Mouse (Mus musculus): ENCODE measurements at regions not wholly inside any gene's neighbourhood (a gene's known extent, or its start where the extent isn't known, plus 50 kb on each side); places are given as distances from the start of the nearest gene placed in this dataset.

DNA sequence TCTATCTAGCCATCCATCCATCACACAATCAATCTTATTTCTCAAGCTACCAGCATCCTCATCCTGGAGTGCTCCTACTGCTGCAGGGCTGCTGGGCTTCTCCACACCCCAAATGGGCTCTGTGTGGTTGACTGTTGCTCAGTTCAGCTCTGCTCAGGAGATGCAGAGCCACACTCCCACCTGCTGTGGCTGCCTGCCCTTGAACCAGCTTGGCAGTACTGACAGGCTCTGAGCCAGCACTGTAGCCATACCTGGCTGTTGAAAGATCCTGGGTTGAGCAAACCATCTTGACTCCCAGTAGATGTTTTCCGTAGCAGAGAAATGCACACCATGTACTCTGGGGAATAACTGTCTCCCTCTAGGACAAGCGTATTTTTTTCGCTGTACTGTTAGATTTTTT lies 392.6 kb downstream of the Matn1 start:
- Histone ChIP-seq H3K27ac (ENCODE audit: insufficient read depth, low read depth, low read length) (no peak overlapping the region), H3K4me1 (ENCODE audit: control insufficient read depth, insufficient read depth, low read length) (no peaks in the 10 kb centered on the region), H3K4me3 (ENCODE audit: insufficient read depth, low read length) (no peak overlapping the region)
- TF ChIP-seq POLR2A (IDR thresholded peaks at IDR 0.05; ENCODE audit: borderline replicate concordance, low read depth, low read length), result no peak
- TF ChIP-seq CTCF (IDR thresholded peaks at IDR 0.05; ENCODE audit: low read depth, low read length), result no peak

DNA sequence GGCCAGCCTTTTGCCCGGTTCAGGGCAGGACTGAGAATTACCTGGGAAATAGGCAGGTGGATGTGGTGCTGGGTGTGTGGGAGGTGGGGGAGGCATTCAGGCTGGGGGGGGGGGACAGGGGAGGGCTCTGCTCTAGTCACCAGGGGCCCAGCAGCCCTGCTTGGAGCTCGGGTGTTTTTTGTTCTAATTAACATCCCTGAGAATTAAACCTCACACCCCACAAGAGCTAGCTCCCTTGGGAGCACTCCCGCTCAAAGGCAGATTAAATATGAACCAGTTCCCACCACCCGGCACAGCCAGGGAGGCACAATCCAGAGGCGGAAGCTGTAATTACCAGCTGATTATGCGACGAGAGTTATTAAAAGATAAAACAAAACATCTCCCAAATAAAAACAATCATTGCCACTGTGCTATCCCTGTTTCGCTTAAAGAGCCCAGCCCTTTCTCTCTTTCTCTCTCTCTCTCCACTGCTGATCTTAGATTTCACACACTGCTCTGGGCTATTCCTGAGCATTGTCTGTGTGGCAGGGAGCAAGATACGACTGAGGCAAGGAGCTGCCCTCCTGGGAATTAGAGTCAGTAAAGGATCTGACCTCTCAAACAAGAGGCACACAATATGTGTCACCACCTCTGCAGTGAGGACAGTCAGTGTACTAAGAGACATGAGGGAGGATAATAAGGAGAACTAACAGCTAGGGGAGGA lies 397.0 kb downstream of the Matn1 start:
- H3K27ac ChIP-seq (ENCODE audit: insufficient read depth, low read depth, low read length), result no peak overlapping the region
- H3K4me1 ChIP-seq (ENCODE audit: control insufficient read depth, insufficient read depth, low read length), result no peaks in the 10 kb centered on the region
- no peak overlapping the region for H3K4me3 ChIP-seq (ENCODE audit: insufficient read depth, low read length)
- TF ChIP-seq POLR2A (IDR thresholded peaks at IDR 0.05; ENCODE audit: borderline replicate concordance, low read depth, low read length), result no peak
- TF ChIP-seq CTCF (IDR thresholded peaks at IDR 0.05; ENCODE audit: low read depth, low read length), result no peak

DNA sequence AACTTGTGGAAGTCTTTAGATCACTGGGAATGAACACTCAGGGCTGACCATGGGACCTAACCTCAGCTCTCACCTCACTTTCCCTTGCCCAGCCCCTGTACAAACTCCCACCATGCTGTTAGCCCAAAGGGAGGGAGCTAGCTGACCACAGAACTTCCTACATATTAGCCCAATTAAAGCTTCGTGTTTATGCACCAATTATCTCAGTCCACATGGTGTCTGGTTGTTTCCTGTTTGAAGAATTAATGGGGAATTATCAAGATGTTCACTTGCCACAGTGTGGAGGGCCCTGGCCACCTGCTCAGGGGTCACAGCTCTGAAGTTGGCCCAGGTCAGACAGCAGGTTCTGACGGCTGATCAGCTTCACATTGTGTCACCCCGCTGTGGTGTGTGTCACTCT lies 402.5 kb downstream of the Matn1 start:
- Histone ChIP-seq H3K27ac (ENCODE audit: insufficient read depth, low read depth, low read length) (no peak overlapping the region), H3K4me1 (ENCODE audit: control insufficient read depth, insufficient read depth, low read length) (no peaks in the 10 kb centered on the region), H3K4me3 (ENCODE audit: insufficient read depth, low read length) (no peak overlapping the region)
- TF ChIP-seq POLR2A (IDR thresholded peaks at IDR 0.05; ENCODE audit: borderline replicate concordance, low read depth, low read length) (no peak), CTCF (IDR thresholded peaks at IDR 0.05; ENCODE audit: low read depth, low read length) (no peak)

DNA sequence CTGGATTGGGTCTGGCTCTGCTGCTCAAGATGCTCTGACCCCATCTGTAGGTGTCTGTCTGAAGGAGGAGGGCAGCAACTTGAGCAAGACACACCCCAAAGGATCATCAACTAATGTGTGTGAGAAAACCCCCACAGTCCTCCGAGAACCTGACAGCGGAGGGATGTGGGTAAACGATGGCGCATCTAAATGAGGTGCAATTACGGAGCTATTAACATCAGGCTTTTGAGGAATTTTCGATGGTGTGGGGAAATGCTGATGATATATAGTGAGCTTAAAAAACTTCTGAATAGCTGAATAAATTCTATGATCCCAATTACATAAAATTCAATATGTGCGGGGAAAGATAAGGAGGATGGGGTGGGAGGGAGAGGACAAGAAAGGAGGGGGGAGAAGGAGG lies 406.1 kb downstream of the Matn1 start:
- H3K4me1 ChIP-seq (ENCODE audit: control insufficient read depth, insufficient read depth, low read length), result no peaks in the 10 kb centered on the region
- no peak for TF ChIP-seq CTCF (IDR thresholded peaks at IDR 0.05; ENCODE audit: low read depth, low read length)
- no peak for TF ChIP-seq POLR2A (IDR thresholded peaks at IDR 0.05; ENCODE audit: borderline replicate concordance, low read depth, low read length)
- H3K27ac ChIP-seq (ENCODE audit: insufficient read depth, low read depth, low read length), result no peak overlapping the region
- H3K4me3 ChIP-seq (ENCODE audit: insufficient read depth, low read length), result no peak overlapping the region

DNA sequence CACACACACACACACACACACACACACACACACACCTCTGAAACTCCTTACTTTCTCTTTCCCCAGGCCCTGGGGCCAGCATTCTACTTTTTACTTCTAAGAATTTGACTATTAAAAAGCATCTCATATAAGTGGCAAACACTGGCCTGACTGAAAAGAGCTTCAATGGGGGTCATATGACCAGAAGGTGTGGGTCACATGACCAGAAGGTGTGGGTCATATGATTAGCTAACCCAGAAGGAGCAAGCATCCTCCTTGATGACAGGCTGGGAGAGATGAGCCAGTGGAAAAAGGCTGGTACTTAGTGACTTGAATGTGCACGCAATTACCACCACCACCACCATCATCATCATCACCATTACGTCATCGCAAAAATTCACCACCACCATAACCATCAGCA lies 410.7 kb downstream of the Matn1 start:
- no peak overlapping the region for H3K4me3 ChIP-seq (ENCODE audit: insufficient read depth, low read length)
- no peak for TF ChIP-seq CTCF (IDR thresholded peaks at IDR 0.05; ENCODE audit: low read depth, low read length)
- no peak for TF ChIP-seq POLR2A (IDR thresholded peaks at IDR 0.05; ENCODE audit: borderline replicate concordance, low read depth, low read length)
- no peak overlapping the region for H3K27ac ChIP-seq (ENCODE audit: insufficient read depth, low read depth, low read length)
- H3K4me1 ChIP-seq (ENCODE audit: control insufficient read depth, insufficient read depth, low read length), result 0 out of 2 replicates have a peak, but pooled peaks cover 2% of the 10 kb centered on the region

DNA sequence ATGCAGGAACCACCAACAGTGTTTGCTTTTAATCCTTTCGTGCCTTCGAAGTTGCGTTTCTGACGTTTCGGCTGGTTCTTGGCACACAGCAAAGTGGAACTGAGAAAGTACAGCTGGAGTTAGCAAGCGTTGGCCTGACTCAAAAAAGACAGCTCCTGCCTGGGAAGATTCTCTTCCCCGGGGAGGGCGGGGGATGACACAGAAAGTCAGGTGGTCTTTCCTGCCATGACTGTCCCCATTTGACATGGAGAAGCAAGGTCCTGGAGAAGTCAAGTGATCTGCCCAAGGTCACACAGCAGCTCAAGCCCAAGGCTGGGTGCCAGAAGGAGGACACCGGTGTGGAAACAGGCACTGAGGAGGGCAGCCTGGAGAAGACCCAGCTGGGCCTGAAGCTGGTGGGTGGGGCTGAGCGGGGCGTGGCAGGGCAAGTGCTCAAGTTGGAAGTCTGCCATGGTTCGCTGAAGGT lies 411.4 kb downstream of the Matn1 start:
- TF ChIP-seq CTCF (IDR thresholded peaks at IDR 0.05; ENCODE audit: low read depth, low read length) (no peak), POLR2A (IDR thresholded peaks at IDR 0.05; ENCODE audit: borderline replicate concordance, low read depth, low read length) (no peak)
- no peak overlapping the region for H3K4me3 ChIP-seq (ENCODE audit: insufficient read depth, low read length)
- H3K27ac ChIP-seq (ENCODE audit: insufficient read depth, low read depth, low read length), result no peak overlapping the region
- H3K4me1 ChIP-seq (ENCODE audit: control insufficient read depth, insufficient read depth, low read length), result 0 out of 2 replicates have a peak, but pooled peaks cover 2% of the 10 kb centered on the region

DNA sequence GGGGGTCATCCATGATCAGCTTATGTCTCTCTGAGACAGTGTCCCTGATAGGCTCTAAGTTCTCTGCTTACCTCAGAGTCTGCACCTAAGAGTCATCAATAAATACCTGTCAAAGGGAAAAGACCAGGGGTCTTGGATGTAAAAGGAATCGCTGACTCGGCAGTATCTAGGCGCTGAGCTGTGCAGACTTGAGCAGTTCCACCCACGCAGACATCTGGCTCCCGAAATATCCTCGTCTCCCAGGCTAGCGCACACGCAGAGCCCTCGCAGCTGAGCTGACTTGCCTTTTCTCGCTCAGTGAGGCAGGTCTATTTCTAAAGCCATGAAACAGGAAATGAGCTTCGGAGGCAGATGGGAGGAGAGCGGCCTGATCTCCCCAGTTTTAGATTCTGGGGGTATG lies 412.1 kb downstream of the Matn1 start:
- H3K4me1 ChIP-seq (ENCODE audit: control insufficient read depth, insufficient read depth, low read length), result 0 out of 2 replicates have a peak, but pooled peaks cover 2% of the 10 kb centered on the region
- TF ChIP-seq POLR2A (IDR thresholded peaks at IDR 0.05; ENCODE audit: borderline replicate concordance, low read depth, low read length) (no peak), CTCF (IDR thresholded peaks at IDR 0.05; ENCODE audit: low read depth, low read length) (no peak)
- no peak overlapping the region for H3K27ac ChIP-seq (ENCODE audit: insufficient read depth, low read depth, low read length)
- H3K4me3 ChIP-seq (ENCODE audit: insufficient read depth, low read length), result no peak overlapping the region

DNA sequence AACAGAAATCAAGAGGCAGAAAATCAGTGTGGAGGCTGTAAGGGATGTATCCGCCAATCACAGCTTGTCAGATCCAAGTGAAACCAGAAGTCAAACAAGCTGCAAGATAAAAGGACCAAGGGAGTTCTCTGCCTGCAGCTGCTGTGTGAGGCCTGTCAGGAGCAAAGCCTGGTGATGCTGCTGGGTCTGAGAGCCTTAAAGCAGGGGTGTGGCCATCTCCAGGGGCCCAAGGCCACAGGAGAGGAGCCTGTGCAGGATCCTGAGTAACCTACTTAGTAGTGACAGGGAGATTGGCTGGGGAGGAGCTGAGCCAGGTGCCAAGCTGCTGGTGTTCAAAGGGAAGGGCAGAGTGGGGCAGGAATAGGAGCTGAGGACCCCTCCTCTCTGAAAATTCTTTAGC lies 418.8 kb downstream of the Matn1 start:
- Histone ChIP-seq H3K4me3 (ENCODE audit: insufficient read depth, low read length) (no peak overlapping the region), H3K4me1 (ENCODE audit: control insufficient read depth, insufficient read depth, low read length) (0 out of 2 replicates have a peak, but pooled peaks cover 2% of the 10 kb centered on the region), H3K27ac (ENCODE audit: insufficient read depth, low read depth, low read length) (no peak overlapping the region)
- TF ChIP-seq POLR2A (IDR thresholded peaks at IDR 0.05; ENCODE audit: borderline replicate concordance, low read depth, low read length), result no peak
- TF ChIP-seq CTCF (IDR thresholded peaks at IDR 0.05; ENCODE audit: low read depth, low read length), result no peak

DNA sequence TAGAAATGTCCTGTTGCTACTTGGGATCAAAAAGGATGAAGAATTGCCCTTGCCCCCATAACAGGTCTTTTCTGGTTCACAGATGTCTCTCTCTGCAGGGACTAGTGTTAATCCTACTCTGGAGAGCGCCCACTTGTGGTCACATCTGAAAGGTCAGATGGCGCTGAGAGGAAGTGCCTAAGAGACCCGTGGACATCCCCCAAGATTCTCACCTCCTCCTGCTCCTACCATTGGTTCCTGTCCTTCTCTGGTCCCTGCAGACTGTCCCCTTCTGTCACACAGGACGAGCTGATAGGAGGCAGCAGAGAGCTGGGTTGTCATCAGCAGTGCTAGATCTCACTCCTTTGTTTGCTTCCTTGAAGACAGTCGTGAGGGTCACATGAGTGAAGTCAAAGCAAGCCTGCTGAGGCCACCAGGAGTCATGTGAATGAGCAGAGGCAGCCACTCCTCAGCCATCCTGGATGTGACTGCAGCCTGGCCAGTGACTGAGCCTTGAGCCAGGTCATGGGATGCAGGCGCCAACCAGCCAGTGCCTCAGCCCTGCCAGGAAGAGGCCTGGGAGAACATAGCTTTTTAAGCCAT lies 420.6 kb downstream of the Matn1 start:
- Histone ChIP-seq H3K4me3 (ENCODE audit: insufficient read depth, low read length) (no peak overlapping the region), H3K4me1 (ENCODE audit: control insufficient read depth, insufficient read depth, low read length) (no peaks in the 10 kb centered on the region), H3K27ac (ENCODE audit: insufficient read depth, low read depth, low read length) (no peak overlapping the region)
- TF ChIP-seq CTCF (IDR thresholded peaks at IDR 0.05; ENCODE audit: low read depth, low read length) (peak; percentile 36; the same call in 1 of the 2 replicates), POLR2A (IDR thresholded peaks at IDR 0.05; ENCODE audit: borderline replicate concordance, low read depth, low read length) (no peak)

DNA sequence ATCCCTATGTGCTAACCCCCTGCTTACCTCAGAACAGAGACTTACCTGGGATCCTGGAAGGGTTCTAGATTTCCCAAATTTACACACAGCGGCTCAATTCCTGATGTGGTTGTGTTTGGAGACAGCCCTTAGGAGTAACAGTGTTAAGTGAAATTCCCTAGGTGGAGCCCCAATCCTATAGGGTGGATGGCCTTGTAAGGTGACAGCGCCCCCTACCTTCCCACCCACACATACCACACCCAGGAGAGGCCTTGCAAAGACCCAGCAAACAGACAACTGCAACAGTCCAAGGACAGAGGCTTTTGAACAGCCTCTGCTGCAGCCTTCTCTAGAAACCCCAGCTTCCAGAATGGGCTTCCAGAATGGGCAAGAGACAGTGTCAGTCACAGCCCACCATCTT lies 421.8 kb downstream of the Matn1 start:
- Histone ChIP-seq H3K4me3 (ENCODE audit: insufficient read depth, low read length) (no peak overlapping the region), H3K27ac (ENCODE audit: insufficient read depth, low read depth, low read length) (no peak overlapping the region), H3K4me1 (ENCODE audit: control insufficient read depth, insufficient read depth, low read length) (no peaks in the 10 kb centered on the region)
- TF ChIP-seq POLR2A (IDR thresholded peaks at IDR 0.05; ENCODE audit: borderline replicate concordance, low read depth, low read length) (no peak), CTCF (IDR thresholded peaks at IDR 0.05; ENCODE audit: low read depth, low read length) (no peak)

Measured in bone marrow macrophage, adult 2 months (primary cell).